Mouse (Mus musculus): ENCODE data around the gene 1700020L24Rik.

1700020L24Rik gene

DNA sequence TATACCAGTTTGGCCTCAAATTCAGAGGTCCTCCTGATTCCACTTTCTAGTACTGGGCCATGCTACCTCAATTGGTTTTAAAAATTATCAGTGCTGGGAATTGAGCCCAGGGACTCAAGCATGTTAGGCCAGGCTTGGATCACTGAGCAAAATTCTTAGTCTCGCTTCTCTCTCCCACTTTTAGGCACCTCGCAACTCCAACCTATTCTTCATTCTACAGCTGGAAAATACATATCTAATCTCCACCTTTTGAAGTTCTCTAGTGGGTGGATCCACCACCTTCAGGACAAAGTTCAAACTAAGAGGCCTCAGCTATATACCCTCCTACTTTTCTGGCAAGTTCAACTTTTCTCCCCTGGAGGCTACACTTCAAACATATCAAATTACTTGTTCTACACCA lies 34.3 kb downstream of the 1700020L24Rik start:
- DNase-seq (ENCODE audit: low spot score in 2 of 2) = no peak

DNA sequence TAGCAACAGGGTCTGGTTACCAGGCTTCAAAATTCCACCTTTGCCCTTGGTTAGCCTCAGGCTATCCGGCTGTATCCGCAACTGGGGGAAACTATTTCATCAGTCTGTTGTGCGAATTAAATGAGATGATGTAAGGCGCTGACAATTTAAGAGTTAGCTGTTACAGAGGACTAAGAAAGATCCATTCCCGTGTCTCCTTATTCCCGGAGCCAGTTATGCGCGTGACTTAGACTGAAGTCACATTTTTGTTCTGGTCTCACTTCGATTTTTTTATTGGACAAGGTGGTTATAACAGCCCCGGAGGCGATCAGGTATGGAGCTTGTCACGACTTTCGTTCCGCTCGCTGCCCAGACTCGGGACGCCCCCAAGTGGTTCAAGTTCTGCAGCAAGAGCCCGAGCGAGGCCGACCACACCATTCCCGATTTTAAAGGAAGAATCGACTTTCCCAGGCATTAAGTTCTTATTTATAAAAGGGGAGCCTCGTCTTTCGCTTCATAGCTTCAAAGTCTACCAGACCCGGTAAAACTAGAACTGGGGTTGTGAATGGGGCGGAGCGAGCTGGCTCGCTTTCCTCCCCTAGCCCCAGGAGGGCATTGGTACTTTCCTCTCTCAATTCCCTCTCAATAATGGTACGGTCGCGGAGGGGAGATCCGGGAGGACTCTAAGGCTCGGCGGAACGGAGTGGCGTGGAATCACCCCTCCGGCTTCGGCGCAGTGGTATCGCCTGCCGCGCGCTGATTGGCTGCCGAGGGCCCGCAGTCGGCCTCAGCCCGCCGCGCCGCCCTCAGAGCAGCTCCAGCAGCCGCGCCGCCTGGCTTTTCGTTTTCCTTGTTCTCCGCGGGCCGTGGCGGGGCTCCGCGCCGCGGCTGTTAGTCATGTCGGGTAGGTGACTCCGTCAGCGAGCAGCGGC lies 35.1 kb downstream of the 1700020L24Rik start, which contains the start of gene Taf15:
Taf15 (plus strand) TSS at position 763 of the 911 bp plus-strand sequence.
- peak; percentile 95 to 99 for DNase-seq (ENCODE audit: low spot score in 2 of 2)

DNA sequence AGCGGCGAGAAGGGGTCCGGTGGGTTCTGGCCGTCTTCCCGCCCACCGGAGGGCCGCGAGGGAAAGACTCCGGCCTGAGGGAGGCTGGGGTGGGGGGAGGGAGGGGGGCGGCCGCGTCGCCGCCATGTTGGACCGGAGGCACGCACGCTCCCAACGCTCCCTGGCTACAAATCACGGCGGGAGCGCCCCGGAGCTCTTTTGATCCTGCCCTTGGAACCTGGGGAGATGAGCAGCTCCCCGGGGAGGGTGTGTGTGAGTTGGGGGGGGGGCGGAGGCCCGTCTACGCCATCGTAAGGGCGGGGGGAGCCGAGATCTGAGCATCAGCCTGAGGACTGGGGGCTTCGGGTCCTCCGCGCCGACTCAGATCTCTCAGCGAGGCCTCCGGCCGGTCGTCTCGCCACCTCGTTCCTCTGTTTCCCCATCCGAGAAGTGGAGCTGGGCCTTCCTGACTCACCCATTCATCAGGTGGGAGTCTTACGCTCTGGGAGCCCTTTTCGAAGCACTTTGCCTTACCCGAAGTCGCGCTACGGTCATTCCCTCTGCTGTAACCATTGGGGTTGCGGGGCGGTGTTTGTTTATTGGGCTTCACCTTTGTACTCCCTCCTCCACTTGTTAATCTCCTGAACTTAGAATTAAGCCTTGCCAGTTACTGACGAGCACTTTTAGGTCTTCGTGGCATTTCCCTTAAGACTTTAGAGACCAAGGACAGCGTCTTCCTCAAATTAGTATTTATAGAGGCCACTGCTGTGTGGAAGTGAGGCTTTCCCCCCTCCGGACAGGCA lies 35.9 kb downstream of the 1700020L24Rik start:
- DNase-seq (ENCODE audit: low spot score in 2 of 2) = peak in 1 of 2 experiments; percentile 33

Data from frontal cortex, postnatal 10 days (tissue).